Mouse (Mus musculus) natural killer cell, adult 2 months (primary cell): ENCODE data around the gene Clec4n.
"Not testable (repeated sequence)": the region's sequence is repeated elsewhere in the genome, so short reads cannot be mapped to it uniquely, and the experiment has no call there.

Experiments used
- DNase-seq, 2 experiments: peaks; one replicate each; pipeline ENCODE4 v3.0.0; 2022; ENCODE audit warnings: low spot score in 2 of 2

The Clec4n gene

GRCm38 (mm10) chr6:123292751-123293400, 63.2 kb downstream of the Clec4n start:
- no peak for DNase-seq

GRCm38 (mm10) chr6:123293509-123293908, 63.9 kb downstream of the Clec4n start:
- not testable (repeated sequence) for DNase-seq
